Mouse (Mus musculus) thymus, adult 2 months (tissue): ENCODE measurements around the gene Mylk.

Source experiments
- CTCF ChIP-seq: fragments of 200-500 bp; IDR thresholded peaks from 2 replicates; pipeline ENCODE4 v1.5.1; 2012; ENCODE audit warnings: mild to moderate bottlenecking, control low read depth, low read length, moderate library complexity, borderline replicate concordance; ENCODE audit not compliant: control insufficient read depth, poor library complexity, insufficient read depth; ENCODE audit errors: extremely low read depth
- POLR2A ChIP-seq: fragments of 200-500 bp; IDR thresholded peaks from 2 replicates; pipeline ENCODE4 v1.6.1; 2012; ENCODE audit warnings: mild to moderate bottlenecking, low read length, control low read depth, moderate library complexity; ENCODE audit not compliant: control insufficient read depth, poor library complexity, insufficient read depth; ENCODE audit errors: extremely low read depth

DNA sequence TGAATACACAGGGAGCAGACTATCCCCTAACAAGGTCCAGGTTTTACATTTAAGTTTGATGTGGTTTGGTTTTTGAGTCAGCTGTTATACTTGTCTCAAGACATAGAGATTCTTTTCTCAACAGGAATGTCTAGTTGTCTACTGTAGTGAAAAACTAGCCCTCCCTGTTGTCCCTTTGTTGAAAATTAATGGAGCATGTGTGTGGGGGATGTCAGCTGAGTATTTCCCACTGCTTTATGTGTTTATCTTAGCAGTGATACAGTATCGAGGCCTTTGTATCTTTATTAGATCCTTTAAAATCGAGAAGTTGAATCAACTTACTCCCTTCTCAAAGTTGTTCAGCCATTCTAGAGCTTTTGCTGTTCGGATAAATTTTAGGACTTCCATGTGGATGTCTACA, 7.0 kb downstream of the Mylk start:
- TF ChIP-seq CTCF, result no peak
- no peak for TF ChIP-seq POLR2A
